8 mouse cellular contexts compared by ENCODE assay signal in genomic region chr3:88950576-88951326, GRCm38 (mm10). TPM values are rescaled to one million over a fixed set of nuclear protein-coding genes. Genes with fewer than 3 reads are reported as not detected.
A peak's percentile ranks its signal among the peaks of the same experiment; 100 is the strongest.
DNase-seq lines count a peak whose midpoint lies in the region; ATAC-seq and TF ChIP-seq lines count a peak whose summit lies in the region.

Gene Ash1l, plus strand, starts transcription at chr3:88950622.
Gene Dap3, minus strand, starts transcription at chr3:88951181.

- peak; percentile 76 for ATAC-seq in CD4-positive, CD25-positive, alpha-beta regulatory T cell, adult 4 months
- ATAC-seq in heart, embryonic 13.5 days (ENCODE audit: extremely low read depth, insufficient number of reproducible peaks, low FRiP score, low TSS enrichment), result peak; percentile 66
- peak; percentile 83 for ATAC-seq in kidney, postnatal 0 days (replicated peaks; ENCODE audit: low FRiP score, low read depth)
- ATAC-seq in liver, embryonic 12.5 days, result peak; percentile 68
- ATAC-seq in stomach, postnatal 0 days (ENCODE audit: low FRiP score, low TSS enrichment), result peak; percentile 82

- peaks cover 45% of the 10 kb centered on the region for H3K4me1 ChIP-seq in heart, embryonic 13.5 days
- H3K4me1 ChIP-seq in kidney, postnatal 0 days (replicated peaks; ENCODE audit: insufficient read depth, low read length), result peaks cover 6% of the 10 kb centered on the region; the same call in 1 of the 2 replicates
- H3K4me1 ChIP-seq in liver, embryonic 12.5 days, result peaks cover 60% of the 10 kb centered on the region
- H3K4me1 ChIP-seq in stomach, postnatal 0 days (replicated peaks; ENCODE audit: control insufficient read depth, insufficient read depth), result no peaks in the 10 kb centered on the region

- peak within 1 kb of the TSS; percentile 100 for H3K27ac ChIP-seq in heart, embryonic 13.5 days (replicated peaks)
- H3K27ac ChIP-seq in kidney, postnatal 0 days, result peak within 1 kb of the TSS; percentile 99
- H3K27ac ChIP-seq in liver, embryonic 12.5 days, result peak within 1 kb of the TSS; percentile 99
- H3K27ac ChIP-seq in stomach, postnatal 0 days (replicated peaks), result peak within 1 kb of the TSS; percentile 100

- TF ChIP-seq CTCF in kidney, postnatal 0 days (IDR thresholded peaks at IDR 0.05; ENCODE audit: low read depth), result peak; percentile 38; the same call in 1 of the 2 replicates
- TF ChIP-seq CTCF in stomach, postnatal 0 days (IDR thresholded peaks at IDR 0.05; ENCODE audit: low read depth), result peak; percentile 57

- no peaks in the 10 kb centered on the region for H3K36me3 ChIP-seq in heart, embryonic 13.5 days
- no peaks in the 10 kb centered on the region for H3K36me3 ChIP-seq in kidney, postnatal 0 days (ENCODE audit: insufficient read depth, low read length)
- no peaks in the 10 kb centered on the region for H3K36me3 ChIP-seq in liver, embryonic 12.5 days
- no peaks in the 10 kb centered on the region for H3K36me3 ChIP-seq in stomach, postnatal 0 days (ENCODE audit: control insufficient read depth, insufficient read depth, low read length)

- DNase-seq in brain, adult 2 months (ENCODE audit: low read depth, low spot score), result peak; percentile 87
- peak; percentile 51 for DNase-seq in fibroblast of lung, adult 2 months (ENCODE audit: low read depth)
- peak; percentile 87 for DNase-seq in kidney, postnatal 0 days (ENCODE audit: low spot score)
- peak; percentile 91 for DNase-seq in naive thymus-derived CD4-positive, alpha-beta T cell, adult 2 months (ENCODE audit: low read depth)
- DNase-seq in stomach, postnatal 0 days (ENCODE audit: low spot score), result peak; percentile 85

- under 1% methylated on average over 37 of the region's 64 CpGs for WGBS in heart, embryonic 13.5 days
- WGBS in kidney, postnatal 0 days, result under 1% methylated on average over 26 of the region's 64 CpGs
- under 1% methylated on average over 33 of the region's 64 CpGs for WGBS in liver, embryonic 12.5 days (ENCODE audit: insufficient replicate concordance)
- WGBS in stomach, postnatal 0 days, result under 1% methylated on average over 36 of the region's 64 CpGs

- H3K4me2 ChIP-seq in heart, embryonic 13.5 days, result peak within 1 kb of the TSS; percentile 80
- peak within 1 kb of the TSS; percentile 71 for H3K4me2 ChIP-seq in kidney, postnatal 0 days (ENCODE audit: low read length)
- H3K4me2 ChIP-seq in liver, embryonic 12.5 days, result peak within 1 kb of the TSS; percentile 78
- H3K4me2 ChIP-seq in stomach, postnatal 0 days (replicated peaks; ENCODE audit: low read depth), result peak within 1 kb of the TSS; percentile 72

- no peaks in the 10 kb centered on the region for H3K27me3 ChIP-seq in heart, embryonic 13.5 days (replicated peaks)
- no peaks in the 10 kb centered on the region for H3K27me3 ChIP-seq in kidney, postnatal 0 days (ENCODE audit: insufficient read depth, low read length)
- H3K27me3 ChIP-seq in liver, embryonic 12.5 days (replicated peaks), result no peaks in the 10 kb centered on the region
- H3K27me3 ChIP-seq in stomach, postnatal 0 days (ENCODE audit: control insufficient read depth, insufficient read depth, low read length), result no peaks in the 10 kb centered on the region

- peak within 1 kb of the TSS; percentile 99 for H3K9ac ChIP-seq in heart, embryonic 13.5 days
- peak within 1 kb of the TSS; percentile 80 for H3K9ac ChIP-seq in kidney, postnatal 0 days (ENCODE audit: low read depth, low read length)
- peak within 1 kb of the TSS; percentile 92 for H3K9ac ChIP-seq in liver, embryonic 12.5 days
- peak within 1 kb of the TSS; percentile 94 for H3K9ac ChIP-seq in stomach, postnatal 0 days (ENCODE audit: low read length)

- TF ChIP-seq EP300 in stomach, postnatal 0 days (optimal IDR thresholded peaks at IDR 0.05), result no peak

- H3K4me3 ChIP-seq in heart, embryonic 13.5 days, result peak within 1 kb of the TSS; percentile 95
- peak within 1 kb of the TSS; percentile 91 for H3K4me3 ChIP-seq in kidney, postnatal 0 days (replicated peaks; ENCODE audit: low read depth, low read length)
- peak within 1 kb of the TSS; percentile 88 for H3K4me3 ChIP-seq in liver, embryonic 12.5 days
- peak within 1 kb of the TSS; percentile 82 for H3K4me3 ChIP-seq in stomach, postnatal 0 days (ENCODE audit: low read depth, low read length)

- H3K9me3 ChIP-seq in heart, embryonic 13.5 days, result no peaks in the 10 kb centered on the region
- no peaks in the 10 kb centered on the region for H3K9me3 ChIP-seq in kidney, postnatal 0 days (replicated peaks; ENCODE audit: low read length)
- no peaks in the 10 kb centered on the region for H3K9me3 ChIP-seq in liver, embryonic 12.5 days (replicated peaks)
- no peaks in the 10 kb centered on the region for H3K9me3 ChIP-seq in stomach, postnatal 0 days (ENCODE audit: control insufficient read depth, low read length)

RNA-seq across cellular contexts. Expression of gene Ash1l, which starts in this region (rescaled TPM):
- 10 to 100 TPM; 43.9 to 46.1 TPM for polyA plus RNA-seq in CD4-positive, CD25-positive, alpha-beta regulatory T cell, adult 4 months (2017; shearing (Covaris generic))
- polyA plus RNA-seq in heart, embryonic 13.5 days (2015; fragmentation: Nextera tagmentation; extraction: Ambion mirVana), result 12.4 and 12.8 TPM in 2 replicates
- 13.0 and 14.2 TPM in 2 replicates for polyA plus RNA-seq in kidney, postnatal 0 days (2015; fragmentation: Nextera tagmentation; extraction: Ambion mirVana)
- 8.0 and 8.9 TPM in 2 replicates for polyA plus RNA-seq in liver, embryonic 12.5 days (2016; fragmentation: Nextera tagmentation; extraction: Ambion mirVana)
- polyA plus RNA-seq in stomach, postnatal 0 days (2015; fragmentation: Nextera tagmentation; extraction: Ambion mirVana), result 8.6 and 9.2 TPM in 2 replicates

RNA-seq across cellular contexts. Expression of gene Dap3, which starts in this region (rescaled TPM):
- 100 to 1,000 TPM; 152 to 189 TPM for polyA plus RNA-seq in CD4-positive, CD25-positive, alpha-beta regulatory T cell, adult 4 months (2017; shearing (Covaris generic))
- 125 and 132 TPM in 2 replicates for polyA plus RNA-seq in heart, embryonic 13.5 days (2015; fragmentation: Nextera tagmentation; extraction: Ambion mirVana)
- polyA plus RNA-seq in kidney, postnatal 0 days (2015; fragmentation: Nextera tagmentation; extraction: Ambion mirVana), result 150 and 151 TPM in 2 replicates
- polyA plus RNA-seq in liver, embryonic 12.5 days (2016; fragmentation: Nextera tagmentation; extraction: Ambion mirVana), result 133 and 139 TPM in 2 replicates
- polyA plus RNA-seq in stomach, postnatal 0 days (2015; fragmentation: Nextera tagmentation; extraction: Ambion mirVana), result 99.0 and 105 TPM in 2 replicates

Comparison
In these comparisons a context has a peak if more than half of its experiments do, and no peak if none do; other contexts are left out.
1. Peak in every context shown above with its lines: DNase-seq, ATAC-seq, H3K4me3 ChIP-seq and H3K27ac ChIP-seq.